Mouse (Mus musculus): ENCODE measurements at regions not wholly inside any gene's neighbourhood (a gene's known extent, or its start where the extent isn't known, plus 50 kb on each side); places are given as distances from the start of the nearest gene placed in this dataset.

GRCm38 (mm10) chr1:77790974-77791373 is 276.1 kb upstream of the Epha4 start:
- no peak for TF ChIP-seq CTCF (IDR thresholded peaks at IDR 0.05; ENCODE audit: extremely low read depth, insufficient read length, insufficient replicate concordance, low read depth, low read length)
- no peak for TF ChIP-seq POLR2A (IDR thresholded peaks at IDR 0.05; ENCODE audit: low read depth, low read length)
